ENCODE assay signal across 9 mouse cellular contexts in genomic region chrX:137141669-137142068, GRCm38 (mm10). TPM values are rescaled to one million over a fixed set of nuclear protein-coding genes. Genes with fewer than 3 reads are reported as not detected.
A peak's percentile ranks its signal among the peaks of the same experiment; 100 is the strongest.
DNase-seq lines count a peak whose midpoint lies in the region; ATAC-seq and TF ChIP-seq lines count a peak whose summit lies in the region.
"Had no signal": no experiment of that assay in that cellular context is flagged by ENCODE, and none has a peak within 500 bp of the region (broad histone marks: within the 10 kb centered on the region; RNA-seq: fewer than 3 reads in every experiment).

No protein-coding gene starts in this region.

- intact Hi-C loops in gastrocnemius, adult 2 months (cut with DNase I), result loop anchor here (5.0 kb wide), 1 partner anchor 399 kb away; the partner anchor contains the start of gene Morf4l2

- ATAC-seq in embryonic facial prominence, embryonic 11.5 days (replicated peaks; ENCODE audit: insufficient number of reproducible peaks, low FRiP score, low TSS enrichment, low read depth), result no peak
- ATAC-seq in limb, embryonic 14.5 days (ENCODE audit: low FRiP score, low read depth), result peak; percentile 55; the same call in 1 of the 2 replicates

- H3K36me3 ChIP-seq in C2C12 (ENCODE audit: control insufficient read depth, insufficient read depth), result no peaks in the 10 kb centered on the region
- H3K36me3 ChIP-seq in embryonic facial prominence, embryonic 11.5 days (replicated peaks; ENCODE audit: control insufficient read depth, insufficient read depth, low read depth, low read length), result no peaks in the 10 kb centered on the region
- no peaks in the 10 kb centered on the region for H3K36me3 ChIP-seq in limb, embryonic 14.5 days (ENCODE audit: control insufficient read depth, insufficient read depth, low read length)

- no peaks in the 10 kb centered on the region for H3K27me3 ChIP-seq in C2C12 (ENCODE audit: control insufficient read depth, insufficient read depth, insufficient read length)
- H3K27me3 ChIP-seq in embryonic facial prominence, embryonic 11.5 days (ENCODE audit: control insufficient read depth, insufficient read depth, low read length), result no peaks in the 10 kb centered on the region
- H3K27me3 ChIP-seq in limb, embryonic 14.5 days (ENCODE audit: control insufficient read depth, insufficient read depth, low read length), result no peaks in the 10 kb centered on the region

- no peak for TF ChIP-seq POLR2A in bone marrow macrophage, adult 2 months (IDR thresholded peaks at IDR 0.05; ENCODE audit: borderline replicate concordance, low read depth, low read length)
- no peak for TF ChIP-seq POLR2A in limb, embryonic 14.5 days (IDR thresholded peaks at IDR 0.05; ENCODE audit: borderline replicate concordance, extremely low read depth, insufficient read depth, insufficient read length)

- DNase-seq in gastrocnemius, adult 2 months, result peak; percentile 26
- DNase-seq in gastrocnemius, postnatal 25 days, result no peak
- peak; percentile 77 for DNase-seq in embryonic facial prominence, embryonic 11.5 days (ENCODE audit: low spot score)
- peak; percentile 16 to 37 for DNase-seq in kidney, adult 8-10 months
- peak; percentile 71 for DNase-seq in limb, embryonic 14.5 days (ENCODE audit: low spot score)
- DNase-seq in right cerebral cortex, adult 18-20 months, result peak; percentile 46

- no peaks in the 10 kb centered on the region for H3K4me1 ChIP-seq in bone marrow macrophage, adult 2 months (ENCODE audit: control insufficient read depth, insufficient read depth, low read length)
- no peaks in the 10 kb centered on the region for H3K4me1 ChIP-seq in embryonic facial prominence, embryonic 11.5 days (ENCODE audit: control insufficient read depth, insufficient read depth, low read length)
- no peaks in the 10 kb centered on the region for H3K4me1 ChIP-seq in limb, embryonic 14.5 days (ENCODE audit: control insufficient read depth, insufficient read depth, low read length)

- H3K9ac ChIP-seq in embryonic facial prominence, embryonic 11.5 days (replicated peaks; ENCODE audit: low read length), result no peak overlapping the region
- no peak overlapping the region for H3K9ac ChIP-seq in limb, embryonic 14.5 days (ENCODE audit: low read depth, low read length, severe bottlenecking)

- peak; percentile 80 for TF ChIP-seq CTCF in gastrocnemius, adult 2 months (IDR thresholded peaks at IDR 0.05)
- TF ChIP-seq CTCF in C2C12 (IDR thresholded peaks at IDR 0.05; ENCODE audit: control insufficient read depth, insufficient read depth, insufficient read length), result peak; percentile 29
- peak; percentile 11; the same call in 1 of the 2 replicates for TF ChIP-seq CTCF in bone marrow macrophage, adult 2 months (IDR thresholded peaks at IDR 0.05; ENCODE audit: low read depth, low read length)

- no peak overlapping the region for H3ac ChIP-seq in C2C12 (ENCODE audit: control insufficient read depth, insufficient read length, low read depth)

- H3K4me3 ChIP-seq in gastrocnemius, adult 2 months, result no peak overlapping the region
- no peak overlapping the region for H3K4me3 ChIP-seq in C2C12 (ENCODE audit: insufficient read depth, poor library complexity, severe bottlenecking)
- H3K4me3 ChIP-seq in bone marrow macrophage, adult 2 months (ENCODE audit: insufficient read depth, low read length), result no peak overlapping the region
- H3K4me3 ChIP-seq in embryonic facial prominence, embryonic 11.5 days (ENCODE audit: low read depth, low read length), result no peak overlapping the region
- H3K4me3 ChIP-seq in limb, embryonic 14.5 days (replicated peaks; ENCODE audit: low read length), result no peak overlapping the region

- H3K79me2 ChIP-seq in C2C12 (ENCODE audit: control insufficient read depth, insufficient read depth), result no peaks in the 10 kb centered on the region

- no peaks in the 10 kb centered on the region for H3K9me3 ChIP-seq in embryonic facial prominence, embryonic 11.5 days (replicated peaks; ENCODE audit: control insufficient read depth, low read length)
- H3K9me3 ChIP-seq in limb, embryonic 14.5 days (ENCODE audit: control insufficient read depth, low read length), result no peaks in the 10 kb centered on the region

- 21% methylated on average over 6 of the region's 6 CpGs for WGBS in embryonic facial prominence, embryonic 11.5 days
- WGBS in limb, embryonic 14.5 days, result 21% methylated on average over 6 of the region's 6 CpGs

- H3K27ac ChIP-seq in gastrocnemius, adult 2 months, result no peak overlapping the region
- no peak overlapping the region for H3K27ac ChIP-seq in bone marrow macrophage, adult 2 months (ENCODE audit: insufficient read depth, low read depth, low read length)
- no peak overlapping the region for H3K27ac ChIP-seq in embryonic facial prominence, embryonic 11.5 days (replicated peaks; ENCODE audit: low read depth, low read length)
- H3K27ac ChIP-seq in limb, embryonic 14.5 days (replicated peaks; ENCODE audit: low read depth, low read length), result no peak overlapping the region

- no peak overlapping the region for H3K4me2 ChIP-seq in embryonic facial prominence, embryonic 11.5 days (ENCODE audit: low read depth, low read length)
- no peak overlapping the region for H3K4me2 ChIP-seq in limb, embryonic 14.5 days (replicated peaks; ENCODE audit: low read depth, low read length, severe bottlenecking)

- H3K79me3 ChIP-seq in C2C12 (ENCODE audit: low read depth), result no peaks in the 10 kb centered on the region

TF ChIP-seq in C2C12, 6 proteins besides CTCF, POLR2A, EP300 and RAD21:
- TF ChIP-seq FOSL1 (IDR thresholded peaks at IDR 0.05; ENCODE audit: insufficient read depth, low read length, poor library complexity, severe bottlenecking), result no peak
- TF ChIP-seq MYOD1 (IDR thresholded peaks at IDR 0.05; ENCODE audit: control insufficient read depth, insufficient read length, low read depth), result no peak
- no peak for TF ChIP-seq USF1 (IDR thresholded peaks at IDR 0.05; ENCODE audit: low read depth)
- no peak for TF ChIP-seq CEBPB (IDR thresholded peaks at IDR 0.05; ENCODE audit: low read depth)

RNA-seq across cellular contexts. Expression of gene Esx1, which starts 19.8 kb away (rescaled TPM):
- total RNA-seq in gastrocnemius, adult 2 months (2021), result not detected
- not detected for total RNA-seq in gastrocnemius, postnatal 25 days (2021)
- 0.15 TPM for polyA plus RNA-seq in C2C12 (2012; fragmentation: generic; extraction: Trizol)
- polyA plus RNA-seq in bone marrow macrophage, adult 2 months (2012; ENCODE audit: insufficient read depth, insufficient read length, missing spikeins), result 0.48 TPM in 1 of 2 replicates, not detected in the other
- not detected in 2 replicates for polyA plus RNA-seq in embryonic facial prominence, embryonic 11.5 days (2014; fragmentation: Nextera tagmentation; extraction: Ambion mirVana)
- 0.11 TPM in 1 of 2 replicates, not detected in the other for polyA plus RNA-seq in limb, embryonic 14.5 days (2012; rRNA removed)
- polyA plus RNA-seq in limb, embryonic 14.5 days (2014; fragmentation: Nextera tagmentation; extraction: Ambion mirVana), result not detected in 2 replicates
- polyA plus RNA-seq: stomach, embryonic 16.5 days had no signal

Comparison
In these comparisons a context has a peak if more than half of its experiments do, and no peak if none do; other contexts are left out.
1. CTCF ChIP-seq: peak in every context shown above with its lines; median percentile 80 in gastrocnemius, adult 2 months; 29 in C2C12; 11 in bone marrow macrophage, adult 2 months.